Mouse (Mus musculus) CH12.LX (cell line): Measurements from ENCODE around the gene Wrnip1. TPM values are rescaled to one million over a fixed set of nuclear protein-coding genes. Genes with fewer than 3 reads are reported as not detected.

Experiments used
- DNase-seq: peaks from one replicate; pipeline ENCODE4 v3.0.0-alpha.2; 2013; ENCODE audit errors: extremely low read depth
- H3K27ac ChIP-seq: 2 replicates; pipeline ENCODE4 v1.5.1; 2012; ENCODE audit warnings: low read depth, mild to moderate bottlenecking, control low read depth, moderate library complexity; ENCODE audit not compliant: insufficient read depth
- H3K27me3 ChIP-seq: replicated peaks from 2 replicates; pipeline ENCODE3; 2012; ENCODE audit warnings: inconsistent platforms
- H3K36me3 ChIP-seq, 2 experiments: replicated peaks in 1 of 2; 2 replicates each; pipeline versions ENCODE3 to v1.6.1; 2012; ENCODE audit warnings: inconsistent platforms in 1 of 2, low read length in 1 of 2, mild to moderate bottlenecking in 1 of 2, mixed read lengths in 1 of 2, moderate library complexity in 1 of 2; ENCODE audit not compliant: control insufficient read depth in 1 of 2, insufficient read depth in 1 of 2
- H3K4me1 ChIP-seq, 2 experiments: 2 replicates each; pipeline ENCODE4 v1.6.1; 2012; ENCODE audit warnings: inconsistent platforms in 1 of 2, moderate library complexity in 1 of 2; ENCODE audit not compliant: insufficient read depth in 2 of 2, control insufficient read depth in 1 of 2
- H3K4me2 ChIP-seq: 2 replicates; pipeline ENCODE4 v1.6.1; 2012; ENCODE audit warnings: low read depth, mild to moderate bottlenecking, control low read depth; ENCODE audit not compliant: poor library complexity, insufficient read depth, severe bottlenecking
- H3K4me3 ChIP-seq, 3 experiments: fragments of 150-350 bp in 1 of 3; sonication (generic) in 1 of 3; replicated peaks in 1 of 3; 2 replicates each; pipeline versions ENCODE3 to v1.5.1; 2011 to 2012; ENCODE audit warnings: low read depth in 2 of 3, low read length in 2 of 3, mild to moderate bottlenecking in 2 of 3, moderate library complexity in 2 of 3, control low read depth in 1 of 3, improper control_type of control experiment in 1 of 3, inconsistent platforms in 1 of 3, mixed read lengths in 1 of 3; ENCODE audit not compliant: poor library complexity in 1 of 3
- H3K79me2 ChIP-seq: replicated peaks from 2 replicates; pipeline ENCODE4 v1.6.1; 2012; ENCODE audit warnings: mild to moderate bottlenecking, moderate library complexity; ENCODE audit not compliant: control insufficient read depth, poor library complexity, insufficient read depth, severe bottlenecking; ENCODE audit errors: extremely low read depth
- H3K9ac ChIP-seq: 2 replicates; pipeline ENCODE4 v1.6.1; 2012; ENCODE audit warnings: low read depth, mild to moderate bottlenecking, control low read depth, moderate library complexity; ENCODE audit not compliant: insufficient read depth
- H3K9me3 ChIP-seq: replicated peaks from 2 replicates; pipeline ENCODE3; 2012; ENCODE audit warnings: low read length, inconsistent platforms, mixed read lengths
- BHLHE40 ChIP-seq: IDR thresholded peaks from 2 replicates; pipeline ENCODE4 v1.6.1; 2011; ENCODE audit warnings: mild to moderate bottlenecking, low read depth, low read length, improper control_type of control experiment
- CHD1 ChIP-seq: IDR thresholded peaks from 2 replicates; pipeline ENCODE4 v1.6.1; 2012; ENCODE audit warnings: low read depth, low read length, improper control_type of control experiment, inconsistent platforms
- CTCF ChIP-seq, 2 experiments: IDR thresholded peaks in 1 of 2; conservative IDR thresholded peaks in 1 of 2; 2 replicates each; pipeline ENCODE4 v1.5.1; 2011 to 2012; ENCODE audit warnings: low read depth in 2 of 2, low read length in 2 of 2, improper control_type of control experiment in 1 of 2, inconsistent platforms in 1 of 2, mild to moderate bottlenecking in 1 of 2, moderate library complexity in 1 of 2
- E2F4 ChIP-seq: IDR thresholded peaks from 2 replicates; pipeline ENCODE4 v1.6.1; 2011; ENCODE audit warnings: low read depth, low read length, improper control_type of control experiment; ENCODE audit not compliant: insufficient replicate concordance
- ELF1 ChIP-seq: IDR thresholded peaks from 2 replicates; pipeline ENCODE4 v1.6.1; 2014; ENCODE audit warnings: low read depth, mild to moderate bottlenecking, inconsistent platforms, low read length, improper control_type of control experiment
- EP300 ChIP-seq: IDR thresholded peaks from 2 replicates; pipeline ENCODE4 v1.6.1; 2011; ENCODE audit warnings: low read length, improper control_type of control experiment
- ETS1 ChIP-seq: conservative IDR thresholded peaks from 2 replicates; pipeline ENCODE4 v1.6.1; 2012; ENCODE audit warnings: low read depth, mild to moderate bottlenecking, inconsistent platforms, low read length, improper control_type of control experiment, moderate library complexity
- GABPA ChIP-seq: IDR thresholded peaks from 2 replicates; pipeline ENCODE4 v1.6.1; 2012; ENCODE audit warnings: low read depth, low read length, improper control_type of control experiment, inconsistent platforms; ENCODE audit not compliant: insufficient replicate concordance
- HCFC1 ChIP-seq: IDR thresholded peaks from 2 replicates; pipeline ENCODE4 v1.6.1; 2012; ENCODE audit warnings: low read depth, mild to moderate bottlenecking, inconsistent platforms, low read length, improper control_type of control experiment
- IRF4 ChIP-seq: IDR thresholded peaks from 2 replicates; pipeline ENCODE4 v1.6.1; 2014; ENCODE audit warnings: low read depth, mild to moderate bottlenecking, inconsistent platforms, low read length, improper control_type of control experiment
- JUN ChIP-seq: IDR thresholded peaks from 2 replicates; pipeline ENCODE4 v1.6.1; 2011; ENCODE audit warnings: low read depth, mild to moderate bottlenecking, low read length, improper control_type of control experiment, moderate library complexity; ENCODE audit not compliant: insufficient read depth
- KAT2A ChIP-seq: IDR thresholded peaks from 2 replicates; pipeline ENCODE4 v1.6.1; 2012; ENCODE audit warnings: low read length, improper control_type of control experiment, inconsistent platforms; ENCODE audit not compliant: insufficient replicate concordance
- MAFK ChIP-seq: IDR thresholded peaks from 2 replicates; pipeline ENCODE4 v1.6.1; 2011; ENCODE audit warnings: low read length, improper control_type of control experiment; ENCODE audit not compliant: insufficient replicate concordance
- MAX ChIP-seq: IDR thresholded peaks from 2 replicates; pipeline ENCODE4 v1.6.1; 2011; ENCODE audit warnings: low read length, improper control_type of control experiment
- MAZ ChIP-seq: IDR thresholded peaks from 2 replicates; pipeline ENCODE4 v1.6.1; 2012; ENCODE audit warnings: low read depth, mild to moderate bottlenecking, inconsistent platforms, low read length, improper control_type of control experiment, moderate library complexity
- MEF2A ChIP-seq: IDR thresholded peaks from 2 replicates; pipeline ENCODE4 v1.6.1; 2014; ENCODE audit warnings: low read depth, mild to moderate bottlenecking, inconsistent platforms, low read length, improper control_type of control experiment, borderline replicate concordance
- MXI1 ChIP-seq: IDR thresholded peaks from 2 replicates; pipeline ENCODE4 v1.6.1; 2011; ENCODE audit warnings: mild to moderate bottlenecking, low read depth, low read length, improper control_type of control experiment
- NRF1 ChIP-seq: IDR thresholded peaks from 2 replicates; pipeline ENCODE4 v1.6.1; 2014; ENCODE audit warnings: low read depth, mild to moderate bottlenecking, inconsistent platforms, low read length, improper control_type of control experiment, moderate library complexity
- PAX5 ChIP-seq: IDR thresholded peaks from 2 replicates; pipeline ENCODE4 v1.6.1; 2012; ENCODE audit warnings: low read length, inconsistent platforms, mixed read lengths
- POLR2AphosphoS2 ChIP-seq: IDR thresholded peaks from 2 replicates; pipeline ENCODE4 v1.6.1; 2011; ENCODE audit warnings: low read depth, low read length, improper control_type of control experiment
- RAD21 ChIP-seq: IDR thresholded peaks from 2 replicates; pipeline ENCODE4 v1.6.1; 2011; ENCODE audit warnings: low read depth, mild to moderate bottlenecking, low read length, improper control_type of control experiment, moderate library complexity
- SIN3A ChIP-seq: IDR thresholded peaks from 2 replicates; pipeline ENCODE4 v1.6.1; 2012; ENCODE audit warnings: low read length, improper control_type of control experiment, inconsistent platforms
- SMC3 ChIP-seq: IDR thresholded peaks from 2 replicates; pipeline ENCODE4 v1.6.1; 2011; ENCODE audit warnings: low read depth, low read length, improper control_type of control experiment
- UBTF ChIP-seq: IDR thresholded peaks from 2 replicates; pipeline ENCODE4 v1.6.1; 2012; ENCODE audit warnings: low read depth, mild to moderate bottlenecking, inconsistent platforms, low read length, improper control_type of control experiment, moderate library complexity
- USF1 ChIP-seq: IDR thresholded peaks from 2 replicates; pipeline ENCODE4 v1.6.1; 2014; ENCODE audit warnings: low read depth, mild to moderate bottlenecking, inconsistent platforms, low read length, improper control_type of control experiment
- ZNF384 ChIP-seq: IDR thresholded peaks from 2 replicates; pipeline ENCODE4 v1.6.1; 2012; ENCODE audit warnings: low read depth, low read length, improper control_type of control experiment, inconsistent platforms
- dilution Hi-C: fragments of 300-500 bp; cut with MboI; formaldehyde crosslinking; loops from 2 replicates; pipeline ENCODE4 v1.14.3; 2020; ENCODE audit warnings: low sequenced_read_pairs; ENCODE audit not compliant: extremely low pct_unique_long_range_greater_than_20kb, extremely low pct_ligation_motif_present
- in situ Hi-C: fragments of 300-500 bp; cut with MboI; formaldehyde crosslinking; loops from 3 replicates; pipeline ENCODE4 v1.14.3; 2019; ENCODE audit warnings: low sequenced_read_pairs, low pct_ligation_motif_present, low pct_unique_long_range_greater_than_20kb, mixed read lengths
- polyA plus RNA-seq: library from polyadenylated mRNA; unstranded; fragments of >175 nt; gene quantifications from 2 replicates; pipeline ENCODE4 v1.2.1, GENCODE M21; 2012; ENCODE audit warnings: low read depth; ENCODE audit not compliant: insufficient read length
- total RNA-seq, 2 experiments: library from RNA; depleted of rRNA; stranded (reverse); fragments of 300-350 nt in 1 of 2; fragments of >200 nt in 1 of 2; gene quantifications; 2 replicates each; pipeline ENCODE4 v1.2.3; 2012 to 2014

Wrnip1 gene
- total and polyA plus RNA-seq, 3 experiments = 47.4 to 61.4 (median 60.5) TPM

GRCm38 (mm10) chr13:32776350-32776749 is 25.5 kb upstream of the Wrnip1 start:
- no peaks in the 10 kb centered on the region for H3K9me3 ChIP-seq
- no peak overlapping the region for H3K4me3 ChIP-seq
- no peak overlapping the region for H3K9ac ChIP-seq
- no peaks in the 10 kb centered on the region for H3K36me3 ChIP-seq
- dilution Hi-C loops (no loop called here), in situ Hi-C loops (no loop called here)
- no peaks in the 10 kb centered on the region for H3K79me2 ChIP-seq
- H3K27me3 ChIP-seq = no peaks in the 10 kb centered on the region
- no peak for DNase-seq
- no peak overlapping the region for H3K4me2 ChIP-seq
- no peak overlapping the region for H3K27ac ChIP-seq
- no peak for TF ChIP-seq GABPA
- TF ChIP-seq JUN = no peak
- H3K4me1 ChIP-seq = no peaks in the 10 kb centered on the region

- no peaks in the 10 kb centered on the region for H3K79me2 ChIP-seq
- in situ Hi-C loops (no loop called here), dilution Hi-C loops (no loop called here)
- no peak for TF ChIP-seq PAX5
- TF ChIP-seq CTCF (conservative IDR thresholded peaks at IDR 0.05 in 1 of 2, IDR thresholded peaks at IDR 0.05 in 1 of 2; ENCODE audit: low read depth in 2 of 2, low read length in 2 of 2) = no peak
- no peak overlapping the region for H3K4me2 ChIP-seq
- no peaks in the 10 kb centered on the region for H3K36me3 ChIP-seq
- no peaks in the 10 kb centered on the region for H3K9me3 ChIP-seq
- no peaks in the 10 kb centered on the region for H3K27me3 ChIP-seq
- no peaks in the 10 kb centered on the region for H3K4me1 ChIP-seq
- no peak for DNase-seq
- H3K9ac ChIP-seq = no peak overlapping the region
- no peak overlapping the region for H3K27ac ChIP-seq
- H3K4me3 ChIP-seq = no peak overlapping the region
Observed at GRCm38 (mm10) chr13:32778861-32779260, 23.0 kb upstream of the Wrnip1 start.

GRCm38 (mm10) chr13:32783055-32783454 is 18.8 kb upstream of the Wrnip1 start:
- H3K27me3 ChIP-seq = no peaks in the 10 kb centered on the region
- H3K27ac ChIP-seq = no peak overlapping the region
- H3K9ac ChIP-seq = no peak overlapping the region
- in situ Hi-C loops (no loop called here), dilution Hi-C loops (no loop called here)
- no peak overlapping the region for H3K4me2 ChIP-seq
- no peaks in the 10 kb centered on the region for H3K36me3 ChIP-seq
- DNase-seq = no peak
- no peaks in the 10 kb centered on the region for H3K79me2 ChIP-seq
- no peaks in the 10 kb centered on the region for H3K9me3 ChIP-seq
- H3K4me1 ChIP-seq = peaks cover 0 to 10% of the 10 kb centered on the region in 2 experiments; a peak in 2 of 4 replicates
- H3K4me3 ChIP-seq = no peak overlapping the region
- TF ChIP-seq EP300 (no peak), UBTF (no peak), GABPA (no peak), ZNF384 (no peak), ELF1 (no peak), NRF1 (no peak), MEF2A (no peak), MAZ (no peak), BHLHE40 (no peak), ETS1 (no peak), E2F4 (no peak), MAX (no peak), POLR2AphosphoS2 (no peak), CTCF (conservative IDR thresholded peaks at IDR 0.05 in 1 of 2, IDR thresholded peaks at IDR 0.05 in 1 of 2; ENCODE audit: low read depth in 2 of 2, low read length in 2 of 2) (peak in 1 of 2 experiments; percentile 64; a peak in 2 of 4 replicates), SMC3 (peak; percentile 36), HCFC1 (no peak), PAX5 (no peak), MAFK (no peak), CHD1 (no peak), MXI1 (no peak), RAD21 (peak; percentile 30), USF1 (no peak), KAT2A (no peak), SIN3A (no peak), IRF4 (no peak)
